Mouse (Mus musculus) heart, postnatal 14 days (tissue): Measurements from ENCODE around the gene Ripor2. TPM values are rescaled to one million over a fixed set of nuclear protein-coding genes. Genes with fewer than 3 reads are reported as not detected.
A peak's percentile ranks its signal among the peaks of the same experiment; 100 is the strongest.

Experiments used
- DNase-seq, 2 experiments: peaks; one replicate each; pipeline ENCODE4 v3.0.0; 2021 to 2022
- intact Hi-C: fragments of 180-260 bp; cut with DNase I; formaldehyde crosslinking; loops from one replicate; pipeline ENCODE4 v1.15.1; 2025
- total RNA-seq, 2 experiments: library from RNA; stranded (reverse); gene quantifications; 2 replicates each; pipeline ENCODE4 v1.2.3; 2021

Gene Ripor2
- total RNA-seq, 2 experiments from 2014 or later: 8.9 to 9.2 TPM

DNA sequence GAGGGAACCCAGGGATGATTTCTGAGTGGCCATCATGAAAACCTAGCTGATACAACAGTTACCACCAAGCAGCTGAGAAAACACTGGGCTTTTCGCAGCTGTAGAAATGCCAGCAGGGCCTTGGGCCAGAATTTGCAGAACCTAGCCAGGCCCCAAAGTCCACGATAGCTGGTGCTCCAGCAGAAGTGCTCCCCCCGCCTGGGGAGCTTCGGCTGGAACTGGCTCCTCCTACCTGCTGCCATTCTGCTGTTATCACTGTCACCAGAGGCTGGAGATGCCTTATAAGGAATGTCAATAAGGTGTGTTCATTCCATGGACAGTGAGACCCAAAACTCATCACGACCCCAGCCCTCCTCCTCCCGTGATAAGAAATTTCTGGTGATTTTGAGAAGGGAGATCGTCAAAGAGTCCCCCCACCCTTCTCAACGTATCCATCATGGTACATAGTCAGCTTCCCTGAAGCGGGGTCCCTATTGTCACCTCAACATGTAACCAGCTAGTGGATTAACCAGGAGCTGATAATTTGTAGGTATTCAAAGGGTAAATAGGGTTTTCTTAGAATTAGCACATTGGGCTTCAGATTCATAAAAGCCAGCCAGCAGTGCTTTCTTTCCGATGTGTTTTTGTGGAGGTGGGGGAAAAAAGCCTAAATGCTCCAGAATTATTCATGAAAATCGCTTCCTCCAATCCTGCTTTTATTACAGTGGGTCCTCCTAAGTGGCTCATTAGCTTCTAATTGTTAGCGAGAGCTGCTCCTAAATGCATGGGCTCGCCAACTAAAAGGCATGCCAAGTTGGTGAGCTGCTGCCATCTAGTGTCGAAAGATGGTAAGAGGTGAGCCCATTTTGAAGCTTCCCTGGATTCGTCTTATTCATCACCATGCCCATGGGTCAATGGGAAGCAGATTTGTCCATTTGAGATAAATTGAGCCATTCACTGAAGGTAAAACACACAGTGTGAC is 105.0 kb downstream of the Ripor2 start:
- intact Hi-C loops: loop anchor here (1.0 to 5.0 kb wide), 4 partner anchors 168 to 350 kb away; no protein-coding TSS in a partner anchor
- DNase-seq: peak; percentile 79 to 87

DNA sequence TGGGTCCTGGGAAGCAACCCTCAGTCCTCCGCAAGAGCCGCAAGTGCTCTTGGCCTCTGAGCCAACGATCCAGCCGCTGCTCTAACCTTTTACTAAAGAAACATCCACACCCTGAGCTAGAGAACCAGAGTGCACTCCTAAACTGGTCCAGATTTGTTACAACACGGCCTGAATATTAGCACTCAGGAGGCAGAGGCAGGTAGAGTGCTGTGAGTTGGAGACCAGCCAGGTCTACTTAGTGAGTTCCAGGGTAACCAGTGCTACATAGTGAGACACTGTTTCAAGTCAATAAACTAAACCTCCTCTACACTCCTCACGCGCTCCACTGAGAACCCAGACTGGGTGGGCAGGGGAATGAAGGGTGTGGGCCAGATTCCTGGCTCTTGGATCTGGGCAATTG is 111.3 kb downstream of the Ripor2 start:
- DNase-seq: no peak
- intact Hi-C loops: no loop called here

- intact Hi-C loops: no loop called here
- DNase-seq: no peak
Measured at GRCm38 (mm10) chr13:24698746-24699145, 116.8 kb downstream of the Ripor2 start.

GRCm38 (mm10) chr13:24702128-24702527 is 120.1 kb downstream of the Ripor2 start:
- intact Hi-C loops: no loop called here

DNA sequence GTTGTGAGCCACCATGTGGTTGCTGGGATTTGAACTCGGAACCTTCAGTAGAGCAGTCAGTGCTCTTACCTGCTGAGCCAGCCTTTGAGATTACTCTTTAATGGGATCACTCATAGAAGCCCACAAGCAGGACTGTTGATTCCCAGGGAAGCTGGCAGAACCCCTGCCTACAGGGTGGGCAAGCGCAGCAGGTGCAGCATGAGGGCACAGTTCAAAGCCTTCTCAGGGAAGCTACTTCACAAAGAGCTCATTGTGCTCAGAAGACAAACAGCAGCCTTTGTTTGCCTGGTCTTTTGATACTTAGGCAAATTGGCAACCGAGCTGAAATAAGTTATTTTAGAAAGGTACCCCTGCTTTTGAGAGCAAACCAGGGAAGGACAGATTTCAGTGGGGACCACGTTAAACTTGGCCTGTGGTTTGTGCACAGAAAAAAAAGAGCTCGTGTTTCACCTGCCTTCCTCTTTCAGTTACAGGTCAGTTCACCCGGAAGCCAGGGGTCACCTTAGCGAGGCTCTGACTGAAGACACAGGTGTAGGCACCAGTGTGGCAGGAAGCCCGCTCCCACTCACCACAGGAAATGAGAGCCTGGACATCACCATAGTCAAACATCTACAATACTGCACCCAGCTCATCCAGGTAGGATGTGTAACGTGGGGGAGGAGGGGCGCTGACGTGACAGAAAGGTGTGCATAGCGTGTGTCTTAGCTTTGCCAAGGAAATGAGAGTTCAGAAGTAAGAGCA is 127.8 kb downstream of the Ripor2 start:
- no peak for DNase-seq
- intact Hi-C loops: loop anchor here (5.0 kb wide), 1 partner anchor 67 kb away; no protein-coding TSS in a partner anchor

More at GRCm38 (mm10) chr13:24702128-24702527, 120.1 kb downstream of the Ripor2 start:
- DNase-seq: no peak

DNA sequence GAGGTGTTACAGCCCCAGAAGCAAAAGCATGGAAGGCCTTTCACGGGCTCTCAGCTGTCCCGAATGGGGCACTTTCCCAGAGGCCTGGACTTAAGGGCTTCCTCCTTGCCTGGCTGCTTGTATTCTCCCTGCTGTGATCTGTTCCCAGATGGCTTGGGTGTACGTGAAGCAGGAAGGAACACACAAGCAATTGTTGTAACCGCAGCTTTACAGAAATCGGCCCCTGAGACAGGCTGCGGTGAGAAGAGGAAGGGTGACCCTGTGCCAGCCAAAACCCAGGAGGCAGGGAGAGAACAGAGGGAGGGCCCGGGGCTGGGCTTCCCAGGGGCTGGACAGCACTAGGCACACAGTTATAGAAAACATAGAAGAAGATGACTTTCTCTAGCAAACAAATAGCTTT is 129.0 kb downstream of the Ripor2 start:
- no peak for DNase-seq
- intact Hi-C loops: loop anchor here (5.0 kb wide), 1 partner anchor 66 kb away; no protein-coding TSS in a partner anchor

GRCm38 (mm10) chr13:24712581-24713130 is 130.7 kb downstream of the Ripor2 start:
- peak in 1 of 2 experiments; percentile 11 for DNase-seq

DNA sequence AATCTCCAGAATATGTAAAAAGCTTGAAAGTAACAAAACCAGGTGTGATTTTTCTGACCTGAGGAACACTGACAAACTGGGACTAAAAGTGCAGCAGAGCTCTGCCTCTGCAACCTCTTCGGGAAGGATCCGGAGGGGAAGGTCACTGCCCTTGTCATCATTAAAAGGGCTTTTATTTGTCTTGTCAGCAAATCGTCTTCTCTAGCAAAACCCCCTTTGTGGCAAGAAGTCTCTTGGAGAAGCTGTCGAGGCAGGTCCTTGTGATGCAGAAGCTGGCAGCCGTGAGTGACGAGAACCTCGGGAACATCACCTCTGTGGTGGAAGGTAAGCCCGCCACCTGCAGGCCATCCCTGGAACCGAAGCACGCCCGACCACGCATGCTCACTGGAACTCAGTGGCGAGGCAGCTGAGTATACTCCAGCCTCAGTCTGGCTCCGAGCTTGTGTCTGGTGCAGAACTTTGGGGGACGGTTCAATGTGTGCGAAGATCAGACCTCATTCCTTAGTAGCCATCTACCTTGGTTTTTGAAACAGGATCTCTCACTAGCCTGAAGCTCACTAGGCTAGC is 131.5 kb downstream of the Ripor2 start:
- peak; percentile 88 to 95 for DNase-seq

More at GRCm38 (mm10) chr13:24712581-24713130, 130.7 kb downstream of the Ripor2 start:
- intact Hi-C loops: loop anchor here (2.0 to 5.0 kb wide), 2 partner anchors 65 to 230 kb away; no protein-coding TSS in a partner anchor

DNA sequence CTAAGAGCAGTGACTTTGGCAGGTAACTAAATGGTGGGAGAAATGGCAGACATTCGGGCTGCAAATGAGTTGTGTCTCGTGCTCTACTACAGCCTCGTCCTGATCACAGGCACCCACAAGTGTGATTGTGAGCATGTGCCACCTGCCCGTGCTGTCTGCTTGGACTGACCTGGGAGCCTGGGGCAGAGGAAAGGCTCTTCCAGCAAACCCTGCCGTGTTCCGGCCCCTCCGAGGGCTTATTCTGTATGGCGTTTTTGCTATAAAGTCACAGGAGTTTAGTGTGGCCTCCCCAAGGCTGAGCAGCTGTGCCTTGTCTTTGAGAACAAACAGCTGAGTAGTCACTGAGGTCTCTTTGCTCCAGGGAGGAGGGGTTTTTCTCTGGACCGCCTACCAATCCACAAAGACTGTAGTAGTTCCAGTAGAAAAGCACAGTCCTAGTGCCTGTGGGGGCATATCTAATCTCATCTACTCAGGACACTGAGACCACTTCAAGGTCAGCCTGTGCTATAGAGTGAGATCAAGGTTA is 132.4 kb downstream of the Ripor2 start:
- intact Hi-C loops: loop anchor here (5.0 kb wide), 1 partner anchor 63 kb away; no protein-coding TSS in a partner anchor
- no peak for DNase-seq

More for the DNA sequence above, 131.5 kb downstream of the Ripor2 start:
- intact Hi-C loops: loop anchor here (2.0 to 5.0 kb wide), 2 partner anchors 64 to 231 kb away; no protein-coding TSS in a partner anchor

- no peak for DNase-seq
- intact Hi-C loops: no loop called here
Measured at GRCm38 (mm10) chr13:24715601-24716000, 133.6 kb downstream of the Ripor2 start.

- intact Hi-C loops: no loop called here
- no peak for DNase-seq
Measured at GRCm38 (mm10) chr13:24716441-24716840, 134.5 kb downstream of the Ripor2 start.

DNA sequence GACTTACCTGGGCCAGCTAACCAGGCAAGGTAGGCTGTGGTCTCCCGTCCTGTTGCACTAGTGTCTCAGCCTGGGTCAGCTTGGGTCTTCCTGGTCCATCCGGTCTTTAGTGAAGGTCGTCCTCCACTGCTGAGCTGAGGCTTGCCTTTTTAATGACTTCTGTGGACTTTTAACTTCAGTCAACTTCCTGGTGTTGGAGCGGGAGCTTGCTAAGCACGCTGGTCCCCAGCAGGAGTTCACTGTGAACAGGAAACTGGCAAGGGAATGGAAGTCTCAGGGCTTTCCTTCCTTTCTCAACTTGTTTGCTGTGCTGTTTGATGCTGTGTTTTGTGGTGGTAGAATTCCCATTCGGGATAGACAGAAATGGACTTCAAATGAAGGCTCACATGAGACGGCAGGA is 135.7 kb downstream of the Ripor2 start:
- intact Hi-C loops: no loop called here
- no peak for DNase-seq

- no peak for DNase-seq
- intact Hi-C loops: loop anchor here (5.0 kb wide), 1 partner anchor 41 kb away; the partner anchor contains the start of gene Gmnn
Measured at GRCm38 (mm10) chr13:24721502-24721901, 139.5 kb downstream of the Ripor2 start.

GRCm38 (mm10) chr13:24723699-24724394 is 141.9 kb downstream of the Ripor2 start:
- DNase-seq: no peak
- intact Hi-C loops: loop anchor here (5.0 kb wide), 1 partner anchor 38 kb away; the partner anchor contains the start of gene Gmnn

DNA sequence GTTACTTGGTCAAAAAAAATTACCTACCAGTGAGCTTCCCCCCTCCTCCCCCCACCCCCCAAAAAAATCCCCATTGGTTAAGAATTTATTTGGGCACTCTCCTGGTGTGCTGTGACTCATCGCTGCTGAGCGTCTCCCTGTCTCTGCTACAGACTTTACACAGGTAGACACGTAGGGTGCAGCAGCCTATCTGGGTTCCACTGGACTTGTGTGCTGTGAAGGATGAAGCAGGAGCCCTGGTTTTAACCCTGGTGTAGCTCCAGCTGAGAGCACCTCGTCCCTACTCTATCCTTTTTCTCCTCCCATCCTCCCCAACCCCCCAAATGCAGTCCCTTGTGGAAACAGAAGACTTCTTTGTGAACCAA is 142.4 kb downstream of the Ripor2 start:
- DNase-seq: no peak
- intact Hi-C loops: loop anchor here (5.0 kb wide), 1 partner anchor 38 kb away; the partner anchor contains the start of gene Gmnn

GRCm38 (mm10) chr13:24729128-24729527 is 147.1 kb downstream of the Ripor2 start:
- DNase-seq: no peak
- intact Hi-C loops: no loop called here

DNA sequence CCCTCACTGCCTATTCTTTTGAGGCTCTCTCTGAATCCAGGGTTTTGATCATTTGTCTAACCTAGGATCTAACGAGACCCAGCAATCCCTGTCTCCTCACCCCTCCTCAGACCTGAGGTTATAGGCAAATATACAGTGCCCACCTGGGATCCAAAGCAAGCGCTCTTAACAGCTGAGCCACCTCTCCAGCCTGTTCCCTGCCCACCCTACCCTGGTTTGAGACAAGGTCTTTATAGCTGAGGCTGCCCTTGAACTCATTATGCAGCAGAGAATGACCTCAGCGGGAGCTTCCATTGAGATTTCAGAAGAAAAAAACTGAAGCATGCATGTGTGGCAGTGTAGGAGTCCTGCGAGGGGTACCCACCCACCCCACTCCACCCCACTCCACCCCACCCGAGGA is 152.5 kb downstream of the Ripor2 start:
- intact Hi-C loops: no loop called here
- DNase-seq: no peak

DNA sequence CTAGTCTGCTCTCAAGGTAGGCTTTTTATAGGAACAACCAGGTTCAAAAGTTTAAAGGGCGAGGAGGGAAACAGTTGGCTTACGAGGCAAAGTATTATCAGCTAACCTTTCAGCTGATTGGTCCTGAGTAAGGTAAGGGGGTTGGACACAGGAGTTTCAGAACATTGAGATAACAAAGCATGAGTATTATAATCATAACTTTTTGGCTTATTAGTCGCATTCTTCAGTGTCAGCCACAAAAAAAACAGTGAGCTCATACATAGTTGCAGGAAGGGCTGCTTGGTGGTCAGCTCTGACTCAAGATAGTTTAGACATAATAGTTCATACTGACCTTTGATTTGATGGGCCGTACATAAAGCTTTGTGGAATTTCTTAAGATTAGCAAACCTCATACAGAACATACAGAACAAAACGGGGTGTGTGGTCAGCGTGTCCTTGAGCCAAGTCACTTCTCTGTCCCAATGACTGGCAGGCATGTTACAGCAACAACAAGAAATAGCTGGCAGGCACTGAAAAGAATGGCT is 153.7 kb downstream of the Ripor2 start:
- intact Hi-C loops: no loop called here

DNA sequence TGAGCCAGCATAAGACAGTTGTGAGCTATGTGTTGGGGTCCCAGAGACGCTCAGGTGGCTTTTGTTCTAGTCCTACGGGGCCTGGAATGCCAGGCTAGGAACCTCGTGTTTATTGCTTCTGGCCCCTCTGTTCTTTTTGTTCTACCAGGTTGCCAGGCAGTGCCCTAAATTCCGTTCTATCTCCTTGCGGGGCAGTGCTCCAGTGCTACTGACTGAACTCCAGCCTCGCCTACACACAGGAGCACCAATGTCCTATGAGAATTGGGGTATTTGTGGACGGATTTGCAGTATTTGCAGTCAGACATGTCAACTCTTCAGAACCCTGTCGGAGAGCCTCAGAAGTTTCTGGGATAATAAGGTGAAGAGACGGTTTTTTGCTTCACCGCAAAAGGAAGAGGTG is 159.0 kb downstream of the Ripor2 start, which contains the start of gene Armh2:
TSS of gene Armh2 (plus strand) at position 205 of the 400 bp plus-strand sequence.
- no peak for DNase-seq
- intact Hi-C loops: no loop called here

More for the DNA sequence above, 153.7 kb downstream of the Ripor2 start:
- no peak for DNase-seq
